Mouse (Mus musculus): ENCODE measurements at regions not wholly inside any gene's neighbourhood (a gene's known extent, or its start where the extent isn't known, plus 50 kb on each side); places are given as distances from the start of the nearest gene placed in this dataset.

GRCm38 (mm10) chr7:90030486-90031250 is 49.9 kb upstream of the Eed start:
- Histone ChIP-seq H3K9ac (ENCODE audit: low read depth, low read length) (no peak overlapping the region), H3K4me2 (peak overlapping the region; percentile 9), H3K36me3 (ENCODE audit: control insufficient read depth, insufficient read depth, low read length) (no peaks in the 10 kb centered on the region), H3K4me3 (ENCODE audit: low read depth, low read length) (no peak overlapping the region), H3K27me3 (replicated peaks; ENCODE audit: control insufficient read depth, insufficient read depth, low read length) (no peaks in the 10 kb centered on the region), H3K9me3 (ENCODE audit: control insufficient read depth, low read length) (no peaks in the 10 kb centered on the region), H3K4me1 (replicated peaks; ENCODE audit: control insufficient read depth, insufficient read depth, low read length) (peaks cover 21% of the 10 kb centered on the region), H3K27ac (ENCODE audit: low read depth, low read length) (peak overlapping the region; percentile 79)
- DNase-seq (ENCODE audit: low spot score) (no peak), ATAC-seq (replicated peaks; ENCODE audit: low FRiP score) (no peak)
- 54% methylated on average over 6 of the region's 6 CpGs for WGBS

- H3K36me3 ChIP-seq (ENCODE audit: control insufficient read depth, insufficient read depth, low read length): no peaks in the 10 kb centered on the region
- 93% methylated on average over 2 of the region's 2 CpGs for WGBS
- H3K9me3 ChIP-seq (ENCODE audit: control insufficient read depth, low read length): no peaks in the 10 kb centered on the region
- no peak overlapping the region for H3K9ac ChIP-seq (ENCODE audit: low read depth, low read length)
- H3K4me3 ChIP-seq (ENCODE audit: low read depth, low read length): no peak overlapping the region
- no peaks in the 10 kb centered on the region for H3K27me3 ChIP-seq (replicated peaks; ENCODE audit: control insufficient read depth, insufficient read depth, low read length)
- ATAC-seq (replicated peaks; ENCODE audit: low FRiP score) (no peak), DNase-seq (ENCODE audit: low spot score) (no peak)
- peaks cover 21% of the 10 kb centered on the region for H3K4me1 ChIP-seq (replicated peaks; ENCODE audit: control insufficient read depth, insufficient read depth, low read length)
- no peak overlapping the region for H3K4me2 ChIP-seq
- no peak overlapping the region for H3K27ac ChIP-seq (ENCODE audit: low read depth, low read length)
Observed at GRCm38 (mm10) chr7:90033086-90033485, 52.3 kb upstream of the Eed start.

- Histone ChIP-seq H3K9me3 (ENCODE audit: control insufficient read depth, low read length) (no peaks in the 10 kb centered on the region), H3K4me1 (replicated peaks; ENCODE audit: control insufficient read depth, insufficient read depth, low read length) (peaks cover 18% of the 10 kb centered on the region), H3K27me3 (replicated peaks; ENCODE audit: control insufficient read depth, insufficient read depth, low read length) (no peaks in the 10 kb centered on the region), H3K27ac (ENCODE audit: low read depth, low read length) (no peak overlapping the region), H3K9ac (ENCODE audit: low read depth, low read length) (no peak overlapping the region), H3K4me3 (ENCODE audit: low read depth, low read length) (no peak overlapping the region), H3K36me3 (ENCODE audit: control insufficient read depth, insufficient read depth, low read length) (no peaks in the 10 kb centered on the region), H3K4me2 (no peak overlapping the region)
- ATAC-seq (replicated peaks; ENCODE audit: low FRiP score) (no peak), DNase-seq (ENCODE audit: low spot score) (no peak)
- WGBS: 79% methylated on average over 9 of the region's 9 CpGs
Observed at GRCm38 (mm10) chr7:90033640-90034312, 53.0 kb upstream of the Eed start.

- H3K27ac ChIP-seq (ENCODE audit: low read depth, low read length): no peak overlapping the region
- H3K4me2 ChIP-seq: no peak overlapping the region
- no peaks in the 10 kb centered on the region for H3K36me3 ChIP-seq (ENCODE audit: control insufficient read depth, insufficient read depth, low read length)
- H3K9me3 ChIP-seq (ENCODE audit: control insufficient read depth, low read length): no peaks in the 10 kb centered on the region
- no peak for ATAC-seq (replicated peaks; ENCODE audit: low FRiP score)
- WGBS: 86% methylated on average over 3 of the region's 3 CpGs
- H3K4me1 ChIP-seq (replicated peaks; ENCODE audit: control insufficient read depth, insufficient read depth, low read length): peaks cover 11% of the 10 kb centered on the region
- H3K9ac ChIP-seq (ENCODE audit: low read depth, low read length): no peak overlapping the region
- DNase-seq (ENCODE audit: low spot score): no peak
- H3K4me3 ChIP-seq (ENCODE audit: low read depth, low read length): no peak overlapping the region
- no peaks in the 10 kb centered on the region for H3K27me3 ChIP-seq (replicated peaks; ENCODE audit: control insufficient read depth, insufficient read depth, low read length)
Observed at GRCm38 (mm10) chr7:90034498-90034897, 53.7 kb upstream of the Eed start.

GRCm38 (mm10) chr7:90035396-90035795 is 54.6 kb upstream of the Eed start:
- H3K27ac ChIP-seq (ENCODE audit: low read depth, low read length): no peak overlapping the region
- ATAC-seq (replicated peaks; ENCODE audit: low FRiP score) (no peak), DNase-seq (ENCODE audit: low spot score) (no peak)
- peaks cover 7% of the 10 kb centered on the region for H3K4me1 ChIP-seq (replicated peaks; ENCODE audit: control insufficient read depth, insufficient read depth, low read length)
- H3K9me3 ChIP-seq (ENCODE audit: control insufficient read depth, low read length): no peaks in the 10 kb centered on the region
- H3K9ac ChIP-seq (ENCODE audit: low read depth, low read length): no peak overlapping the region
- no peaks in the 10 kb centered on the region for H3K36me3 ChIP-seq (ENCODE audit: control insufficient read depth, insufficient read depth, low read length)
- no peaks in the 10 kb centered on the region for H3K27me3 ChIP-seq (replicated peaks; ENCODE audit: control insufficient read depth, insufficient read depth, low read length)
- WGBS: 64% methylated on average over 7 of the region's 7 CpGs
- H3K4me3 ChIP-seq (ENCODE audit: low read depth, low read length): no peak overlapping the region
- no peak overlapping the region for H3K4me2 ChIP-seq

- DNase-seq (ENCODE audit: low spot score): no peak
- no peaks in the 10 kb centered on the region for H3K36me3 ChIP-seq (ENCODE audit: control insufficient read depth, insufficient read depth, low read length)
- no peak for ATAC-seq (replicated peaks; ENCODE audit: low FRiP score)
- H3K4me1 ChIP-seq (replicated peaks; ENCODE audit: control insufficient read depth, insufficient read depth, low read length): peaks cover 26% of the 10 kb centered on the region
- H3K4me3 ChIP-seq (ENCODE audit: low read depth, low read length): no peak overlapping the region
- H3K9ac ChIP-seq (ENCODE audit: low read depth, low read length): no peak overlapping the region
- H3K9me3 ChIP-seq (ENCODE audit: control insufficient read depth, low read length): no peaks in the 10 kb centered on the region
- no peak overlapping the region for H3K4me2 ChIP-seq
- no peaks in the 10 kb centered on the region for H3K27me3 ChIP-seq (replicated peaks; ENCODE audit: control insufficient read depth, insufficient read depth, low read length)
- 94% methylated on average over 4 of the region's 4 CpGs for WGBS
- H3K27ac ChIP-seq (ENCODE audit: low read depth, low read length): no peak overlapping the region
Observed at GRCm38 (mm10) chr7:90037736-90038135, 57.0 kb upstream of the Eed start.

DNA sequence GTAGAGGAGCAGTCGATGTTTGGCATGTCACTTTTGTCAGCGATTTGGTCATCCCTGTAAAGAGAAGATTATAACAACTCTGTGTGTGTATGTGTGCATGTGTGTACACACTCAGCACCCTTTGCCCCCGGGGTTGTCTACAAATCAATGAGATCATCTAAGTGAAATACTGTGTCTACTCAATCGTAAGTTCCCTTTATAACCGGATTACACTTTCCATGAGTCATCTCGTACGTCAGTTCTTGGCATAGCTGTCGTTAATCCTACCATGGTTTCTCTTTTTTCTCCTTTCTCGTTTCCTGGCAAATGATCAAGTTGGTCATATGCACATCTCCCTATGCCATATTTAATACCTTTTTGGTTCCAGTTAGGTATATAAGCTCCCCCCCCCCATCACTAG is 58.7 kb upstream of the Eed start:
- Histone ChIP-seq H3K27me3 (replicated peaks; ENCODE audit: control insufficient read depth, insufficient read depth, low read length) (no peaks in the 10 kb centered on the region), H3K36me3 (ENCODE audit: control insufficient read depth, insufficient read depth, low read length) (no peaks in the 10 kb centered on the region), H3K27ac (ENCODE audit: low read depth, low read length) (no peak overlapping the region), H3K9ac (ENCODE audit: low read depth, low read length) (no peak overlapping the region), H3K4me1 (replicated peaks; ENCODE audit: control insufficient read depth, insufficient read depth, low read length) (peaks cover 24% of the 10 kb centered on the region), H3K9me3 (ENCODE audit: control insufficient read depth, low read length) (no peaks in the 10 kb centered on the region), H3K4me2 (no peak overlapping the region), H3K4me3 (ENCODE audit: low read depth, low read length) (no peak overlapping the region)
- ATAC-seq (replicated peaks; ENCODE audit: low FRiP score) (no peak), DNase-seq (ENCODE audit: low spot score) (no peak)
- 74% methylated on average over 9 of the region's 9 CpGs for WGBS

- DNase-seq (ENCODE audit: low spot score): no peak
- Histone ChIP-seq H3K27me3 (replicated peaks; ENCODE audit: control insufficient read depth, insufficient read depth, low read length) (no peaks in the 10 kb centered on the region), H3K9ac (ENCODE audit: low read depth, low read length) (0 out of 2 replicates have a peak overlapping the region, but pooled peaks have one; percentile 3), H3K4me1 (replicated peaks; ENCODE audit: control insufficient read depth, insufficient read depth, low read length) (peaks cover 28% of the 10 kb centered on the region), H3K4me3 (ENCODE audit: low read depth, low read length) (no peak overlapping the region), H3K27ac (ENCODE audit: low read depth, low read length) (peak overlapping the region; percentile 80; the same call in 1 of the 2 replicates), H3K9me3 (ENCODE audit: control insufficient read depth, low read length) (no peaks in the 10 kb centered on the region), H3K4me2 (no peak overlapping the region), H3K36me3 (ENCODE audit: control insufficient read depth, insufficient read depth, low read length) (no peaks in the 10 kb centered on the region)
- 67% methylated on average over 11 of the region's 11 CpGs for WGBS
- no peak for ATAC-seq (replicated peaks; ENCODE audit: low FRiP score)
Observed at GRCm38 (mm10) chr7:90040581-90041340, 60.0 kb upstream of the Eed start.

Data from liver, embryonic 11.5 days (tissue).